Mouse (Mus musculus): ENCODE data around the gene Cpa1. TPM values are rescaled to one million over a fixed set of nuclear protein-coding genes. Genes with fewer than 3 reads are reported as not detected.

Cpa1 gene
- polyA plus RNA-seq, 1 experiment = not detected

DNA sequence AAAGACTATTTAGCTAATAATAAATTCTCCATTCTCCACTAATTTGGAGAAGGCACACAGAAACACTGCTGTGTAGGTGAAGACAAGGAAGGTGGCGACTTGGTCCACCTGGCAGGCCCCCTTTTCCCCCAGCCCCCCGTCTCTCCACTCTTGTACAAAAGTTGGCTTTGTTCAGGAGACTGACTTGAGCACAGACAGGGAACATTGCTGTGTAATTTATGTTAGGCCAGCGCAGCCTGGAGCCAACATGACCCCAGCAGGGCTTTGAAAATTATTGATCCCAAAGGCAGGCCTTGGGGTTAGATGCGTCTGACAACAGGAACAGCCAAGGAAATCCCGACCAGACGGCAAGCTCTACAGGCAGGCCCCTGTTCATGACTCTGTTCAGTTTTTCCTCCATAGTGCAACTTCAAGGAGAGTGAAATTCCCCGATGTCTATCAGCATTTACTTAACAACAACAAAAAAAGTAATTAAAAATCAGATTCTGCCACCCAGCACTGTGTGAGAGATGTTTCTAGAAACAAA is 34.6 kb upstream of the Cpa1 start:
- 84% methylated on average over 7 of the region's 7 CpGs for WGBS
- no peak for DNase-seq

DNA sequence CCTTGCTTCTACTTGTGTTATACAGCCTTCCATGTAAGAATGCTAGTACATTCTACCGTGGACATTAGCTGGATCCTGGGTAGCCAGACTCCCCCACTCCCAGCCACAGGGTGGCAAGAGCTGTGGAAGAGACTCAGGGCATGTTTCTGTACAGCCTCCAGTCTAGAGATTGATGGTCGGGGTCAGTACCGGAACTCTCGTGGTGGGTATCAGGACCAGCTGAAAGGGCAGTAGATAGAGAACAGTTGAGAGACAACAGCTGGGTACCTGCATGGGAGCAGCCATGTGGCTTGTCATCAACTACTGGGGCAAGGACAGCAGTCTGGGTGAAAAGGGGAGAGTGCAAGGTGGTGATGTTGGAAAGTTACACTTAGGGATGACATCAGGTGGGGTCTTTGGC is 33.9 kb upstream of the Cpa1 start:
- TF ChIP-seq POLR2A (IDR thresholded peaks at IDR 0.05; ENCODE audit: borderline replicate concordance, insufficient read depth, low read length) (no peak), CTCF (IDR thresholded peaks at IDR 0.05; ENCODE audit: borderline replicate concordance, insufficient read depth, low read depth, low read length) (no peak)
- no peaks in the 10 kb centered on the region for H3K27me3 ChIP-seq (ENCODE audit: control insufficient read depth, insufficient read depth, low read length)
- no peak overlapping the region for H3K27ac ChIP-seq (ENCODE audit: insufficient read depth, low read length)
- DNase-seq = no peak
- no peaks in the 10 kb centered on the region for H3K4me1 ChIP-seq (ENCODE audit: control insufficient read depth, insufficient read depth, low read length)
- H3K4me3 ChIP-seq (replicated peaks; ENCODE audit: insufficient read depth, low read depth, low read length) = no peak overlapping the region
- 91% methylated on average over 4 of the region's 4 CpGs for WGBS

More for the DNA sequence above, 34.6 kb upstream of the Cpa1 start:
- no peak for TF ChIP-seq POLR2A (IDR thresholded peaks at IDR 0.05; ENCODE audit: borderline replicate concordance, insufficient read depth, low read length)
- no peak for TF ChIP-seq CTCF (IDR thresholded peaks at IDR 0.05; ENCODE audit: borderline replicate concordance, insufficient read depth, low read depth, low read length)
- Histone ChIP-seq H3K27me3 (ENCODE audit: control insufficient read depth, insufficient read depth, low read length) (no peaks in the 10 kb centered on the region), H3K4me1 (ENCODE audit: control insufficient read depth, insufficient read depth, low read length) (no peaks in the 10 kb centered on the region), H3K4me3 (replicated peaks; ENCODE audit: insufficient read depth, low read depth, low read length) (no peak overlapping the region), H3K27ac (ENCODE audit: insufficient read depth, low read length) (no peak overlapping the region)

GRCm38 (mm10) chr6:30605672-30606071 is 33.3 kb upstream of the Cpa1 start:
- TF ChIP-seq CTCF (IDR thresholded peaks at IDR 0.05; ENCODE audit: borderline replicate concordance, insufficient read depth, low read depth, low read length) (no peak), POLR2A (IDR thresholded peaks at IDR 0.05; ENCODE audit: borderline replicate concordance, insufficient read depth, low read length) (no peak)
- Histone ChIP-seq H3K27me3 (ENCODE audit: control insufficient read depth, insufficient read depth, low read length) (no peaks in the 10 kb centered on the region), H3K27ac (ENCODE audit: insufficient read depth, low read length) (no peak overlapping the region), H3K4me3 (replicated peaks; ENCODE audit: insufficient read depth, low read depth, low read length) (no peak overlapping the region), H3K4me1 (ENCODE audit: control insufficient read depth, insufficient read depth, low read length) (no peaks in the 10 kb centered on the region)
- WGBS = 88% methylated on average over 5 of the region's 5 CpGs
- DNase-seq = no peak

GRCm38 (mm10) chr6:30610710-30611109 is 28.3 kb upstream of the Cpa1 start, which contains the start of gene Cpa5:
Cpa5 (plus strand) TSS chr6:30611010.
- Histone ChIP-seq H3K27ac (ENCODE audit: insufficient read depth, low read length) (no peak within 1 kb of the TSS), H3K4me1 (ENCODE audit: control insufficient read depth, insufficient read depth, low read length) (no peaks in the 10 kb centered on the region), H3K27me3 (ENCODE audit: control insufficient read depth, insufficient read depth, low read length) (no peaks in the 10 kb centered on the region), H3K4me3 (replicated peaks; ENCODE audit: insufficient read depth, low read depth, low read length) (no peak within 1 kb of the TSS)
- 96% methylated on average over 7 of the region's 7 CpGs for WGBS
- TF ChIP-seq CTCF (IDR thresholded peaks at IDR 0.05; ENCODE audit: borderline replicate concordance, insufficient read depth, low read depth, low read length) = no peak
- no peak for TF ChIP-seq POLR2A (IDR thresholded peaks at IDR 0.05; ENCODE audit: borderline replicate concordance, insufficient read depth, low read length)
- DNase-seq = no peak

DNA sequence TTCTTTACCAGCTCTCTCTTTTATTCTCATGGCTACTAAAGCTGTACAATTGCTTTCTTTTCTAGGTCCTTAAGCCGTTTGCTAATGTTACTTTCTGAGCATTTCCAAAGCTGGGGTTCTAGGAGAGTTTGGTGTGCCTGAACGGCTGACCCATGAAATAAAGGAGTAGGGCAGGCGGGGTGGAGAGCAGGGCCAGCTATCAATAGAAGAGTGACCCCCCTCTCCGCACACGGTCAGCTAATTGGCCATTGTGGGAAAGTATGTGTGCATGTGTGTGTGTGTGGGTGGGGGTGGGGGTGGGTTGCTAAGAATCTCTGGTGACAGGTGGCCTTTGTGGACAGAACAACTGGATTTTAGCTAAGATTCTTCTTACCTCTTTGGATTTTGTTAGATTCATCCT is 27.8 kb upstream of the Cpa1 start:
- no peak for TF ChIP-seq POLR2A (IDR thresholded peaks at IDR 0.05; ENCODE audit: borderline replicate concordance, insufficient read depth, low read length)
- no peak for TF ChIP-seq CTCF (IDR thresholded peaks at IDR 0.05; ENCODE audit: borderline replicate concordance, insufficient read depth, low read depth, low read length)
- no peak overlapping the region for H3K4me3 ChIP-seq (replicated peaks; ENCODE audit: insufficient read depth, low read depth, low read length)
- H3K27me3 ChIP-seq (ENCODE audit: control insufficient read depth, insufficient read depth, low read length) = no peaks in the 10 kb centered on the region
- no peak for DNase-seq
- WGBS = 60% methylated on average over 5 of the region's 5 CpGs
- H3K27ac ChIP-seq (ENCODE audit: insufficient read depth, low read length) = no peak overlapping the region
- H3K4me1 ChIP-seq (ENCODE audit: control insufficient read depth, insufficient read depth, low read length) = no peaks in the 10 kb centered on the region

DNA sequence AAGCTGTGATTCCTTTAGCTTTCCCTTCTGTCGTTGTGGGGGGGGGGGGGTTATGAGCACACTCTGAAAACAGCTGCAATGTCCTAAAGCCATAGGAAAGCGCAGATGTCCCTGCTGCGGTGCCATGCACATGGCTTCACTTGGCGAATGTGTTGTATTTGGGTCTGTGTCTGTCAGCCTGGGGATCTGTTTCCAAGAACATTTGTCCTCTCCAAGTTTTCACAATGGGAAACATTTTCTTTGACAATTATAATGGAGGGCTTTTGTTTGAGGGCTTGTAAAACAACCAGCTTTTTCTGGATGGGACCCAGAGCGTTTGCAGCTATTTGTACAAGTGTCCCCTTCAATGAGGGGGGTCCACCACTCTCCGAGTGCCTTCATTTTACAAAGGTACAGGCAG is 24.8 kb upstream of the Cpa1 start:
- H3K4me1 ChIP-seq (ENCODE audit: control insufficient read depth, insufficient read depth, low read length) = peaks cover 3% of the 10 kb centered on the region
- H3K27ac ChIP-seq (ENCODE audit: insufficient read depth, low read length) = no peak overlapping the region
- H3K27me3 ChIP-seq (ENCODE audit: control insufficient read depth, insufficient read depth, low read length) = no peaks in the 10 kb centered on the region
- 35% methylated on average over 6 of the region's 6 CpGs for WGBS
- no peak for DNase-seq
- TF ChIP-seq POLR2A (IDR thresholded peaks at IDR 0.05; ENCODE audit: borderline replicate concordance, insufficient read depth, low read length) (no peak), CTCF (IDR thresholded peaks at IDR 0.05; ENCODE audit: borderline replicate concordance, insufficient read depth, low read depth, low read length) (no peak)
- no peak overlapping the region for H3K4me3 ChIP-seq (replicated peaks; ENCODE audit: insufficient read depth, low read depth, low read length)

GRCm38 (mm10) chr6:30615741-30616140 is 23.3 kb upstream of the Cpa1 start:
- DNase-seq = no peak
- TF ChIP-seq CTCF (IDR thresholded peaks at IDR 0.05; ENCODE audit: borderline replicate concordance, insufficient read depth, low read depth, low read length) (no peak), POLR2A (IDR thresholded peaks at IDR 0.05; ENCODE audit: borderline replicate concordance, insufficient read depth, low read length) (no peak)
- Histone ChIP-seq H3K27ac (ENCODE audit: insufficient read depth, low read length) (no peak overlapping the region), H3K27me3 (ENCODE audit: control insufficient read depth, insufficient read depth, low read length) (no peaks in the 10 kb centered on the region), H3K4me1 (ENCODE audit: control insufficient read depth, insufficient read depth, low read length) (peaks cover 3% of the 10 kb centered on the region), H3K4me3 (replicated peaks; ENCODE audit: insufficient read depth, low read depth, low read length) (no peak overlapping the region)
- 49% methylated on average over 4 of the region's 4 CpGs for WGBS

DNA sequence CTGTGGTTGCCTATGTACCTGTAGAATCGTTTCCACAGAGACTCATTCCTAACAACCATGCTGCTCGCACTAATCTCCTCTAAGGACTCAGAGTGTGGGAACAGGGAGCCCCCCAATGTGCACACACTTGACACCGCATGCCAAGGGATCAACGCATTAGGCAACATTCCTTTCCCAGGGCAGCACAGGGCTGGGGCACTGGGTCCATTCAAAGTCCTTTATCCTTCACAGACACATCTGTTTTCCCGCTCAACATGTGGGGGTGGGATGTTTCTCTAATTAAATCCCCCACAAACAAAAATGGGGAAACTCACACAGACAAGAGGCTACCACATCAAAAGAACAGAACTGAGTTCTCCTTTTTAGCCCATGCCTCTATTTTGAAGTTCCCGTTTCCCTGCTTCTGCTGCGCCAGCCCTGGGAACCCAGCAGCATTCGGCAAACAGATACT is 22.5 kb upstream of the Cpa1 start:
- H3K4me1 ChIP-seq (ENCODE audit: control insufficient read depth, insufficient read depth, low read length) = peaks cover 3% of the 10 kb centered on the region
- TF ChIP-seq POLR2A (IDR thresholded peaks at IDR 0.05; ENCODE audit: borderline replicate concordance, insufficient read depth, low read length) (no peak), CTCF (IDR thresholded peaks at IDR 0.05; ENCODE audit: borderline replicate concordance, insufficient read depth, low read depth, low read length) (no peak)
- no peak overlapping the region for H3K27ac ChIP-seq (ENCODE audit: insufficient read depth, low read length)
- no peaks in the 10 kb centered on the region for H3K27me3 ChIP-seq (ENCODE audit: control insufficient read depth, insufficient read depth, low read length)
- 37% methylated on average over 8 of the region's 8 CpGs for WGBS
- H3K4me3 ChIP-seq (replicated peaks; ENCODE audit: insufficient read depth, low read depth, low read length) = no peak overlapping the region
- DNase-seq = no peak
